Mouse (Mus musculus) MEL-GATA-1-ER (cell line): ENCODE data around the gene Mvd.
A peak's percentile ranks its signal among the peaks of the same experiment; 100 is the strongest.

Experiments
- DNase-seq: peaks from one replicate; pipeline ENCODE4 v3.0.0-alpha.2; 2012; ENCODE audit warnings: low read depth; ENCODE audit errors: extremely low read depth

Mvd gene

GRCm38 (mm10) chr8:122459218-122459900, 16.1 kb upstream of the Mvd start:
- DNase-seq, result no peak

DNA sequence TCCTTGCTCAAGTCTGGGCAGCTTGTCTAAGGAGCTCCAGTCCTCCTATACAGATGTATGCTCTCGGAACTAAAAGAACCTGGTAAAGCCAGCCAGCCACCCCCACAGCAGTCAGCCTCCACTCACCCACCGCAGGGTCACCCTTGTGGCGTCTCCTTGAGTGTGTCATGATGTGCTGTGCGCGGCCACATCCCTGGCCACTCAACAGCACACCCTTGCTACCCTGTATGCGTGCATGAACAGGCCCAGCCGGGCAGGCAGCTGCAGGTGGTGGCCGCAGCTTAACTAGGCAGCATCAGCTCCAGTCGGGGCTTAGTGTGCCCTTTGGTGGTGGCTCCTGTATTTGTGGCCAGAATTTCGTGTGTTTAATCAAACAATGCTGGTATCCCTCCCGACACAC, 13.9 kb upstream of the Mvd start:
- no peak for DNase-seq

DNA sequence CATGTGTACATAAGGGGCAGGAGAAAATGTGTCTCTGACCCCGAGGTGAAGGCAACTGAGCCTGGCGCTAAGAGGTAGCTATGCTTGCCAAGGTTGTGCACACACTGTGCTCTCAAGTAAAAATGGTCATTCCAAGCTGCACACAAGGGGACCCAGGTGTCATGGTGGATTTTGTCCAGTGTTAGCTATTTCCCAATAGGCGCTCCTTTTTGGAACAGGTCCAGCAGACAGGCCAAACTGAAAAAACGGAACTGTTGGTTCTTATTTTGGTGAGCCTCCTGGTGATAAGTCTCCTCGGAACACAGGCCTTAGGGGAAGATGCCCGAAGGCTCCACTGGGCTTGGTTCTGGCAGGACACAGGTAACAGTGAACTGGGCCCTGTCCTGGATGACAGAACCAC, 11.2 kb upstream of the Mvd start:
- DNase-seq, result no peak

DNA sequence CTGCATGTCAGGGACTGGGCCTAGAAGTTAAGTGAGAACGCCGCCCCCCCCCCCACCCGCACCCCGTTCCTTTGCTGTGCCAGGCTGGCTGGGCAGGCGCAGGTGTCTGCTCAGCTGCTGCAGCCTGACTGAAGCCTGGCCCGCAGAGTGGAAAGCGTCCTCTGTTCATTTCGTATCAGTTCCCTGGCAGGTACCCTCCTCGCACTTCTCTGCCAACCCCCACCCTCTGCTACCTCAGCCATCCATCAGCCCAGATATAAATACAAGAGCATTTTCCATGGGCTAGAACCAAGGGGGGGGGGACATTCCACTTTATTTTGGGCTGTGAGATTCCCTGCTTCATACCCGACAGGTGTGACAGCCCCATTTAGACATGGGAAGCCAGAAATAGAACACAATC, 8.9 kb upstream of the Mvd start:
- no peak for DNase-seq

DNA sequence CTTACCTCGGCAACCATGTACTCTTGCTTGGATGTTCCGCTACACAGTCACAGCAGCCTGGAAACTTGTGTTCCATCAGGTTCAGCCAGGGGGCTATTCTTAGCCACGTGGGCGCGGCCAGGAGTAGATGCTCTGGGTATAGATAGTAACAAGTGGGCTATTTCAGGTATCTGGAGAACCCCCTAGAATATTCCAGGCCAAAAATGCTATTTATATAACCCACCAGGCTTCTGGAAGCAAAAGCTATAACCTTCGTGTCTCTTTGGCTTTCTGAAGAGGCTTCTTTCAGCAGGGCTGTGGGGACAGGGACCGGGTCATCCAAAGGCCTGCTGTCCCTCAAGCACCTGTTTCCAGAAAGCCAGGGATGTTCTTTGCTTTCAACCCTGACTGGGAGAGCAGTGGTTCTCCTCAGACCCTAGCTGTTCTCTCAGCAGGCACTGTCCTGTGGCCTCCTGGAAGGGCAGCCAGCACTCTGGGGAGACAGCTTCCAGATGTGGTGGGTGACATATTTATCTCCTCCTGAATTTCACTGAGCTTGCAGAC, 8.0 kb upstream of the Mvd start:
- no peak for DNase-seq

GRCm38 (mm10) chr8:122445203-122445602, 2.0 kb upstream of the Mvd start:
- DNase-seq, result no peak

GRCm38 (mm10) chr8:122444058-122444748, 981 bp upstream of the Mvd start:
- peak; percentile 79 for DNase-seq

- no peak for DNase-seq
These were observed 441 bp downstream of the Mvd start for GRCm38 (mm10) chr8:122442781-122443180.

DNA sequence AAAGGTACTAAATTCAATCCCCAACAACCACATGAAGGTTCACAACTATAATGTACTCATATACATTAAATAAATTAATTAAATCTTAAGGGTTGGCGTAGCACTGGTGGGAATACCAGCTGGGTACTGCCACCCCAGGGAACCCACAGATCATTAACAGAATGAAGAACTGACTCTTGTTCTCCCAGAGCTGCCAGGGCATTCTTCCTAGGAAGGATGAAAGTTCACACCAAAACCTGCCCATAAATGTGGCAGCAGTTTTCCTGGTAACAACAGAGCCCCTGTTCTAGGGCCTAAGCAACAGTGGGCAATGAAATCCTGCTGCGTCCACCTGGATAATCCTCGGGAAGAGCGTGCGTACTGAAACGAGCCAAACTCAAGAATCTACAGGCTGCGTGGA, 866 bp downstream of the Mvd start:
- DNase-seq, result no peak

- DNase-seq, result no peak
These were observed 1.9 kb downstream of the Mvd start for GRCm38 (mm10) chr8:122441326-122441725.

DNA sequence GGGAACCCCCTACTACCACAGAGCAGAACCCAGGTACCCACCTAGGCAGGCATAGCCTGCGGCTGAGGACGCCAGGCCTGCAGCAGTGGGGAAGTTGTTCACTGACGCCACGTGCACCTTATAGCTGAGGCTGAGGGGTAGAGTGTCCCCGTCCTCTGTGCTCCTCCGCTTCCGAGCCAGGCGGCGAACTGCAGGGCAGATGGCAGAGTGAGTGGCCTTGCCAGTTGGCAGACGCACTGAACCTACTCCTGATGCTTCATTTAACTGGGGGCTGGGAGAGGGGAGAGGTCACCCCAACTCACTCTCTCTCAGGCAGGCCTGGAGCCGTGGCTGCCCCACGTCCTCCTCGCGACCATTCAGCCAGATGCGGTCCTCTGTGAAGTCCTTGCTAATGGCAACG, 3.9 kb downstream of the Mvd start:
- DNase-seq, result no peak

GRCm38 (mm10) chr8:122437708-122438331, 5.4 kb downstream of the Mvd start:
- DNase-seq, result no peak

- DNase-seq, result no peak
These were observed 6.6 kb downstream of the Mvd start for GRCm38 (mm10) chr8:122436586-122437125.

DNA sequence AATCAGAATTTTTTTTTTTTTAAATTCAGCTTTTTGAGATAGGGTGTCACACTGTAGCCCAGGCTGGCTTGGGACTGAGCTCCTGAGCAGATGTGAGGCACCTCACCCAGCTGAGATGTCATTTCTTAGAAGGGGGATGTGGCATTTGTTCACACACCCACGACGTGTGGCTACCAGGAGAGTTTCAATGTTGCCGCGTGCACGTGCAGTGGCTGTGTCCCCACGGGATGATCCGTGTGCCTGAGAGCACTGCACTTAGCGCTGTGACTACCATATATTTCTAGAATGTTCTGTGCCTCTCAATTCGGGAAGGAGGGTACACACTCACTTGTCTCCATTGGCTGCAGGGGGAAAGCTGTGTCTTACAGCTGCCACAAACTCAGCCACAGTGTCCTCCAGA, 7.1 kb downstream of the Mvd start:
- DNase-seq, result no peak

DNA sequence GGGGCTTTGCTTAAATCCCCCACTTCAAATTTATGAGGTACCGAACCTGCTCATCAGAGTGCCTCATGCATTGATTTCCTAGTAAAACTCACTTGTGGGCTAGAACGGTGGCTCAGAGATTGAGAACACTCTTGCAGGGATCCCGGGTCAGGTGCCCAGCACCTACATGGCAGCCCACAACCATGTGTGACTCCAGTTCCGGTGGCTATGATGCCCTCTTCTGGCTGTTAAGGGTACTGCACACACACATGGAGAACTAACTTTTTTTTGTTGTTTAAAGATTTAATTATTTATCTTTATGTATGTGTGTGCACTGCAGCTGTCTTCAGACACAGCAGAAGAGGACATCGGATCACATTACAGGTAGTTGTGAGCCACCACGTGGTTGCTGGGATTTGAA, 7.8 kb downstream of the Mvd start:
- no peak for DNase-seq

DNA sequence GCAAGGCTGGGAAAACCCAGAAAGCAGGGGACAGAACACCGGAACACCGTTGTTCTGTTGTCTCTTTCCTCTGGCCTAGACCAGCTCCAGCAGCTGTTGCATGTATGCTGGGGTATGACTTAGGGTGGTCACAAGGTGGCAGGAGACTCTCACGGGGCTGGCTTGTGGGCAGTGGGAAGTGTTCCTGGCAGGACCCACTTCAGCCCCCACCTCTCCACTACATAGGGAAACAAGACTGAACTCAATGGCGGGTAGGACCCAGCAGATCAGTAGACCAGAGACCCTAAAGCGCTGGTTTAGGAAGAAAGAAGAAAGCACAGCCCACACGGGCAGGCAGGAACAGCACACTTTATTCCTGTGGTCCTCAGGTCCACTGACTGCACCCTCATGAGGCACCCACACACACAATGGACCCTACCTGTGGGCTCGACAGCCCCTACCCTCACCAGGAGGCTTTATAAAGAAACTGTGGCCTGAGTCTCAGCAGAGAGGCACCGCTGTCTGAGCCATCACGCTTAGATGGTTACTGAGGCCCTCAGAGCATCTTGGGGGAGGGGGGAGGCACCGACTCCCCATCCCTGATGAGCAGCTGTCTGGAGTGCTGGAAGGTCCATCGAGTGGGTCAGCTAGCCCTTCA, 9.8 kb downstream of the Mvd start:
- DNase-seq, result no peak

GRCm38 (mm10) chr8:122432443-122433268, 10.6 kb downstream of the Mvd start, which contains the start of gene Cyba:
Cyba (minus strand) TSS chr8:122432930.
- peak; percentile 50 for DNase-seq

- DNase-seq, result no peak
These were observed 11.4 kb downstream of the Mvd start for GRCm38 (mm10) chr8:122431694-122432442.

GRCm38 (mm10) chr8:122430646-122431045, 12.6 kb downstream of the Mvd start:
- DNase-seq, result no peak

GRCm38 (mm10) chr8:122430058-122430636, 13.1 kb downstream of the Mvd start:
- DNase-seq, result no peak
